Mouse (Mus musculus) kidney, adult 2 months (tissue): ENCODE data around the gene Tmem269. TPM values are rescaled to one million over a fixed set of nuclear protein-coding genes. Genes with fewer than 3 reads are reported as not detected.
A peak's percentile ranks its signal among the peaks of the same experiment; 100 is the strongest.

Experiments used
- DNase-seq: peaks from one replicate; pipeline ENCODE4 v3.0.0; 2021
- H3K27ac ChIP-seq: fragments of 200-500 bp; 2 replicates; pipeline ENCODE4 v1.5.1; 2012; ENCODE audit warnings: low read depth, low read length, control low read depth, inconsistent platforms; ENCODE audit not compliant: insufficient read depth
- H3K27me3 ChIP-seq: fragments of 200-500 bp; replicated peaks from 2 replicates; pipeline ENCODE4 v1.6.1; 2012; ENCODE audit warnings: mild to moderate bottlenecking, moderate library complexity, low read length, inconsistent platforms; ENCODE audit not compliant: control insufficient read depth, insufficient read depth
- H3K36me3 ChIP-seq: fragments of 200-500 bp; 2 replicates; pipeline ENCODE4 v1.6.1; 2012; ENCODE audit warnings: mild to moderate bottlenecking, moderate library complexity, low read length, inconsistent platforms; ENCODE audit not compliant: control insufficient read depth, insufficient read depth
- H3K4me1 ChIP-seq: fragments of 200-500 bp; 2 replicates; pipeline ENCODE4 v1.6.1; 2011; ENCODE audit warnings: low read length; ENCODE audit not compliant: control insufficient read depth, insufficient read depth
- H3K4me3 ChIP-seq: fragments of 200-500 bp; 2 replicates; pipeline ENCODE4 v1.5.1; 2011; ENCODE audit warnings: mild to moderate bottlenecking, low read depth, low read length, control low read depth; ENCODE audit not compliant: insufficient read depth
- CTCF ChIP-seq: fragments of 200-500 bp; conservative IDR thresholded peaks from 2 replicates; pipeline ENCODE4 v1.5.1; 2011; ENCODE audit warnings: low read depth, mild to moderate bottlenecking, control low read depth, low read length, moderate library complexity, mixed read lengths; ENCODE audit not compliant: insufficient read depth, insufficient read length
- POLR2A ChIP-seq: fragments of 200-500 bp; IDR thresholded peaks from one replicate; pipeline ENCODE4 v1.6.1; 2011; ENCODE audit warnings: low read depth, low read length, control low read depth
- WGBS: fragments of 180-500 bp; shearing (Covaris S2); methylation state at CpG from one replicate; pipeline ENCODE4 v1.1.7; 2018; 5-methylcytosine and 5-hydroxymethylcytosine counted together
- polyA plus RNA-seq: library from polyadenylated mRNA; depleted of rRNA; stranded (reverse); fragments of >200 nt; gene quantifications from 2 replicates; pipeline ENCODE4 v1.2.3, GENCODE M21; 2012

Gene Tmem269
- polyA plus RNA-seq, 1 experiment, result 0.13 TPM

- DNase-seq, result no peak
- WGBS, result 80% methylated on average over 3 of the region's 3 CpGs
- TF ChIP-seq CTCF (no peak), POLR2A (no peak)
- H3K27me3 ChIP-seq, result no peaks in the 10 kb centered on the region
- H3K4me1 ChIP-seq, result peaks cover 3% of the 10 kb centered on the region; the same call in 1 of the 2 replicates
- no peaks in the 10 kb centered on the region for H3K36me3 ChIP-seq
- H3K27ac ChIP-seq, result no peak overlapping the region
- H3K4me3 ChIP-seq, result no peak overlapping the region
These were observed 16.3 kb upstream of the Tmem269 start for GRCm38 (mm10) chr4:119234348-119234747.

GRCm38 (mm10) chr4:119233256-119233901 lies 15.4 kb upstream of the Tmem269 start:
- Histone ChIP-seq H3K27me3 (no peaks in the 10 kb centered on the region), H3K4me1 (no peaks in the 10 kb centered on the region; the same call in 1 of the 2 replicates), H3K4me3 (peak overlapping the region; percentile 90), H3K36me3 (no peaks in the 10 kb centered on the region), H3K27ac (no peak overlapping the region)
- WGBS, result 1% methylated on average over 36 of the region's 36 CpGs
- peak; percentile 53 for DNase-seq
- no peak for TF ChIP-seq POLR2A
- 0 out of 2 replicates have a peak, but pooled peaks have one; percentile 11 for TF ChIP-seq CTCF

GRCm38 (mm10) chr4:119232410-119233255 lies 14.6 kb upstream of the Tmem269 start, which contains the start of the genes AU022252 and P3h1:
AU022252 (minus strand) TSS chr4:119232712.
P3h1 (plus strand) TSS chr4:119232915.
- peak within 1 kb of the TSS; percentile 98 for H3K4me3 ChIP-seq
- H3K36me3 ChIP-seq, result no peaks in the 10 kb centered on the region; the same call in 1 of the 2 replicates
- no peaks in the 10 kb centered on the region; the same call in 1 of the 2 replicates for H3K4me1 ChIP-seq
- TF ChIP-seq POLR2A (peak; percentile 61), CTCF (no peak)
- no peaks in the 10 kb centered on the region for H3K27me3 ChIP-seq
- H3K27ac ChIP-seq, result peak within 1 kb of the TSS; percentile 55; the same call in 1 of the 2 replicates
- WGBS, result under 1% methylated on average over 71 of the region's 71 CpGs
- peak; percentile 100 for DNase-seq

GRCm38 (mm10) chr4:119226751-119227150 lies 8.7 kb upstream of the Tmem269 start:
- H3K27ac ChIP-seq, result no peak overlapping the region
- no peak for TF ChIP-seq POLR2A
- no peak for TF ChIP-seq CTCF
- 87% methylated on average over 11 of the region's 11 CpGs for WGBS
- no peaks in the 10 kb centered on the region for H3K27me3 ChIP-seq
- no peak for DNase-seq
- H3K36me3 ChIP-seq, result peaks cover 2% of the 10 kb centered on the region; the same call in 1 of the 2 replicates
- H3K4me1 ChIP-seq, result no peaks in the 10 kb centered on the region; the same call in 1 of the 2 replicates
- H3K4me3 ChIP-seq, result no peak overlapping the region

- 85% methylated on average over 9 of the region's 9 CpGs for WGBS
- Histone ChIP-seq H3K4me1 (no peaks in the 10 kb centered on the region), H3K36me3 (peaks cover 2% of the 10 kb centered on the region; the same call in 1 of the 2 replicates), H3K27me3 (no peaks in the 10 kb centered on the region), H3K4me3 (no peak overlapping the region), H3K27ac (no peak overlapping the region)
- DNase-seq, result no peak
- no peak for TF ChIP-seq POLR2A
- TF ChIP-seq CTCF, result no peak; the same call in 1 of the 2 replicates
These were observed 7.7 kb upstream of the Tmem269 start for GRCm38 (mm10) chr4:119225719-119226118.

GRCm38 (mm10) chr4:119224534-119224933 lies 6.5 kb upstream of the Tmem269 start:
- no peak for TF ChIP-seq CTCF
- TF ChIP-seq POLR2A, result no peak
- H3K4me3 ChIP-seq, result no peak overlapping the region
- no peaks in the 10 kb centered on the region for H3K27me3 ChIP-seq
- H3K27ac ChIP-seq, result no peak overlapping the region
- DNase-seq, result no peak
- H3K36me3 ChIP-seq, result peaks cover 2% of the 10 kb centered on the region; the same call in 1 of the 2 replicates
- WGBS, result 96% methylated on average over 3 of the region's 3 CpGs
- no peaks in the 10 kb centered on the region for H3K4me1 ChIP-seq
